Mouse (Mus musculus): ENCODE data around the gene H2-T23. TPM values are rescaled to one million over a fixed set of nuclear protein-coding genes. Genes with fewer than 3 reads are reported as not detected.

Gene H2-T23
- total and polyA plus RNA-seq, 2 experiments from 2014 or later, result 7.3 to 9.2 TPM

DNA sequence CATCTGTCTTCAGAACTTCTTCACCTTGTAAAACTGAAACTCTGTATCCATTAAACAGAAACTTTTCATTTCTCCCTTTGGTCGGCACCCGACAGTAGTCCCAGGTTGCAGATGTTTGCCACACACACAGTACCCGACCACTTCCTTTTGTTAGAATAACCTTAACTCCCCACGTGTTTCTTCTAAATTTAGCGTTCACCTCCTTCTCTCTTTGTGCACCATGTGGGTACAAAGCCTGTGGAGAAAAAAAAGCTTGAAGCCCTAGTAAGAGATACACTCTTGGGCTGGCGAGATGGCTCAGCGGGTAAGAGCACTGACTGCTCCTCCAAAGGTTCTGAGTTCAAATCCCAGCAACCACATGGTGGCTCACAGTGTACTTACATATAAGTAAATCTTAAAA lies 33.3 kb downstream of the H2-T23 start:
- ATAC-seq (ENCODE audit: low FRiP score) (no peak), DNase-seq (ENCODE audit: low spot score) (no peak)
- Histone ChIP-seq H3K9ac (replicated peaks; ENCODE audit: low read length, poor library complexity, severe bottlenecking) (no peak overlapping the region), H3K4me1 (ENCODE audit: insufficient read depth, low read length) (no peaks in the 10 kb centered on the region; the same call in 1 of the 2 replicates), H3K27ac (ENCODE audit: low read depth, low read length) (no peak overlapping the region), H3K27me3 (ENCODE audit: insufficient read depth, low read length) (no peaks in the 10 kb centered on the region), H3K36me3 (ENCODE audit: insufficient read depth, low read length) (no peaks in the 10 kb centered on the region), H3K9me3 (ENCODE audit: low read length) (no peaks in the 10 kb centered on the region), H3K4me2 (ENCODE audit: low read depth, low read length, poor library complexity, severe bottlenecking) (no peak overlapping the region), H3K4me3 (ENCODE audit: low read depth, low read length) (no peak overlapping the region)
- 86% methylated on average over 7 of the region's 7 CpGs for WGBS
- no peak for TF ChIP-seq CTCF (IDR thresholded peaks at IDR 0.05)

DNA sequence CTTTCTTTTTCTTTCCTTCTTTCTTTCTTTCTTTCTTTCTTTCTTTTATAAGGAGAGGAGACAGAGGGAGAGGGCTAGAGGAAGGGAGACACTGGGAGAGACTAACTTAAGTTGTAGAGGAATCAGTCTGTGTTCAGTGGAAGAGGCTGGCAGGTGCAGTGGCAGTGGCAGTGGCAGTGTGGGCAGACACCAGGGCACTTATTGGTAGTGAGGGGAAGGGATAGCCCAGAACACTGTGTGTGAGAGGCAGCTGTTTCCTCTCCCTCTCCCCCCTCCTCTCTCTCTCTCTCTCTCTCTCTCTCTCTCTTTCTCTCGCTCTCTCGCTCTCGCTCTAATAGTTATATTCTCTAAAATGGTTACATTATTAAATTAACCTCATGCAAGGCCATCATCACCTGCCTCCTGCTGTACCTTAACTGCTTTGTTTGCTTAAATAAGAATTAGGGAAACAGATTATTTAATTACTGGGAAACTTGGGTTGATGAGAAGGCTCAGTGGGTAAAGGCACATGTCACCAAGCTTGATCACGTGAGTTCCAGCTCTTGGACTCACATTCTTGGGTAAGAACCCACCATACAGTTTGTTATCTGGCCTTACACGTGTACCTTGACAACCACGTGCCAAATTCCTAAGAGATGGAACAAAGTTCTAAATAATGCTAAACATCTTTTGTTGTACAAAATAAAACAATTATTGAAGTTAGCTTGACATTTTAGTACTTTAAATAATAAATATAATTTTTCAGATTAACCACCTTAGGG lies 33.9 kb downstream of the H2-T23 start:
- Histone ChIP-seq H3K4me2 (ENCODE audit: low read depth, low read length, poor library complexity, severe bottlenecking) (no peak overlapping the region), H3K36me3 (ENCODE audit: insufficient read depth, low read length) (no peaks in the 10 kb centered on the region), H3K4me3 (ENCODE audit: low read depth, low read length) (no peak overlapping the region), H3K27me3 (ENCODE audit: insufficient read depth, low read length) (no peaks in the 10 kb centered on the region), H3K9ac (replicated peaks; ENCODE audit: low read length, poor library complexity, severe bottlenecking) (no peak overlapping the region), H3K4me1 (ENCODE audit: insufficient read depth, low read length) (no peaks in the 10 kb centered on the region; the same call in 1 of the 2 replicates), H3K27ac (ENCODE audit: low read depth, low read length) (no peak overlapping the region), H3K9me3 (ENCODE audit: low read length) (no peaks in the 10 kb centered on the region)
- 94% methylated on average over 6 of the region's 6 CpGs for WGBS
- TF ChIP-seq CTCF (IDR thresholded peaks at IDR 0.05), result no peak
- ATAC-seq (ENCODE audit: low FRiP score), result no peak
- no peak for DNase-seq (ENCODE audit: low spot score)

DNA sequence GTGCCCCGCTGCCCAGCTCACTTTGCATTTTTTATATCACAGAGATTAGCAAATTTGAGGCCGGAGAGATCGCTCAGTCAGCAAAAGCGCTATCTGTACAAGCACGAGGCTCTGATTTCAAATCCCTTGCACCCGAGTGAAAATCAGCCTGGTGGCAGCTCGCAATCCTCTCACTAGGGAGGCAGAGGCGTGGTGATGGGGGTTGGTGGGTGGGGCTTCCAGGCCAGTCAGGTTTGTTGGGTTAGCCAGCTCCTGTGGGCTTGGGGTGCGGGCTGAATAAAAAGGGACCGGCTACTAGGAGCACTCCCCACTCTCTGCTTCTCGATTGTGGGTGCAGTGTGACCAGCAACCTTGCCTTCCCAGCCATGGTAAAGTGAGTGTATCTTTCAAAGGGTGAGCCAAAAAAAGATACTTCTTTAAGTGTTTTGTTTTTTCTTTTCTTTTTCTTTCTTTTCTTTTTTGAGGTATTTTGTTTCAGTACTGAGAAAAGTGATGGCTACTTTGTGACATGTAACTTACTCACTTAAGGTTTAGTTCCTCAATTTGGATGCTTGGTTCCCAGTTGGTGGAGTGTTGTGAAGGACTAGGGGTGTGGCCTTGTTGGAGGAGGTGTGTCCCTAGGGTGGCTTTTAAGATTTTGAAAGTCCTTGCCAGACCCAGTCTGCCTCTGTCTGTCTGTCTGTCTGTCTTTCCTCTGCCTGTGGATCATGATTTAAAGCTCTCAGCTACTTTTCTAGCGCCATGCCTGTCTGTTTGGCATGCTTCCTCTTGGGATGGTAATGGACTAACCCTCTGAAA lies 34.7 kb downstream of the H2-T23 start:
- H3K4me1 ChIP-seq (ENCODE audit: insufficient read depth, low read length), result no peaks in the 10 kb centered on the region; the same call in 1 of the 2 replicates
- no peak for TF ChIP-seq CTCF (IDR thresholded peaks at IDR 0.05)
- no peak for ATAC-seq (ENCODE audit: low FRiP score)
- WGBS, result 52% methylated on average over 12 of the region's 12 CpGs
- 0 out of 2 replicates have a peak overlapping the region, but pooled peaks have one; percentile 1 for H3K4me2 ChIP-seq (ENCODE audit: low read depth, low read length, poor library complexity, severe bottlenecking)
- no peak overlapping the region for H3K4me3 ChIP-seq (ENCODE audit: low read depth, low read length)
- no peak for DNase-seq (ENCODE audit: low spot score)
- no peaks in the 10 kb centered on the region for H3K36me3 ChIP-seq (ENCODE audit: insufficient read depth, low read length)
- no peaks in the 10 kb centered on the region for H3K9me3 ChIP-seq (ENCODE audit: low read length)
- no peak overlapping the region for H3K27ac ChIP-seq (ENCODE audit: low read depth, low read length)
- no peak overlapping the region; the same call in 1 of the 2 replicates for H3K9ac ChIP-seq (replicated peaks; ENCODE audit: low read length, poor library complexity, severe bottlenecking)
- H3K27me3 ChIP-seq (ENCODE audit: insufficient read depth, low read length), result no peaks in the 10 kb centered on the region

DNA sequence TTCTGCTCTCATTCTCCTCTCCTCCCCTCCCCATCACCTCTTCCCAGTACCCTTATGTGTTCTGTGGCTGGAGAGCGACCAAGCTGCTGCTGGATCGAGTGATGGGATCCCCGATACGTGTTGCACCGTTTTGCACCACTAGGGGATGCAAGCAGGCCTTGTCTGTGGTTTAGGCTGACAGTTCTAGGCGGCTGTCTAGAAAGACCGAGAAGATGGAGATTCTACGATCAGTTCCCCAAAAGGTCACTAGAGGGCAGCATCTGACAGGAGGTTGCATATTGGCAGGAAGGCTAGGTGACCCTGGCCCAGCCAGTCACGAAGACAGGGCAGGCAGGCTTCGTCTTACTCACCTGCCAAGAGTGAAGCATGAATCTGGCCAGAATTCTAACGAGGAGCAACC lies 35.7 kb downstream of the H2-T23 start:
- no peaks in the 10 kb centered on the region for H3K36me3 ChIP-seq (ENCODE audit: insufficient read depth, low read length)
- TF ChIP-seq CTCF (IDR thresholded peaks at IDR 0.05), result peak; percentile 100
- WGBS, result under 1% methylated on average over 11 of the region's 11 CpGs
- no peaks in the 10 kb centered on the region for H3K27me3 ChIP-seq (ENCODE audit: insufficient read depth, low read length)
- peak overlapping the region; percentile 12; the same call in 1 of the 2 replicates for H3K4me2 ChIP-seq (ENCODE audit: low read depth, low read length, poor library complexity, severe bottlenecking)
- no peak overlapping the region for H3K9ac ChIP-seq (replicated peaks; ENCODE audit: low read length, poor library complexity, severe bottlenecking)
- no peak overlapping the region for H3K4me3 ChIP-seq (ENCODE audit: low read depth, low read length)
- H3K9me3 ChIP-seq (ENCODE audit: low read length), result no peaks in the 10 kb centered on the region
- peak; percentile 67 for ATAC-seq (ENCODE audit: low FRiP score)
- no peaks in the 10 kb centered on the region; the same call in 1 of the 2 replicates for H3K4me1 ChIP-seq (ENCODE audit: insufficient read depth, low read length)
- DNase-seq (ENCODE audit: low spot score), result peak; percentile 95
- H3K27ac ChIP-seq (ENCODE audit: low read depth, low read length), result no peak overlapping the region

DNA sequence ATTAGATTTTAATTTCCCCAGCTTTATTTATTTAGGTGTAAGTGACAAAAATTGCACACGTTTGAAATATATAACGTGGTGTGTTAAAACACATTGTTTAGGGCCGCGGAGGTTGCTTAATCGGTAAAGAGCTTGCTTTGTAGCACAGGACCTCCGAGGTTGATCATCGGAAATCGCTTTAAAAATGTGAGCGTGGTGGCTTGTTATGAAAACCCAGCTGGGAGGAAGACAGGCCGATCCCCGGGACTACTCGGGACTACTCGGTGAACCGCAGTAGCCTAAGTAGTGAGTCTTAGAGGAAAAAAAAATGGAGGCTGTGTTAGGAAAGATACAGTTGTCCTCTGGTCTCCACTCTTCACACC lies 37.8 kb downstream of the H2-T23 start:
- H3K27ac ChIP-seq (ENCODE audit: low read depth, low read length), result peak overlapping the region; percentile 57
- DNase-seq (ENCODE audit: low spot score), result peak; percentile 19

More for the DNA sequence above, 37.8 kb downstream of the H2-T23 start:
- no peaks in the 10 kb centered on the region for H3K27me3 ChIP-seq (ENCODE audit: insufficient read depth, low read length)
- no peak for ATAC-seq (ENCODE audit: low FRiP score)
- H3K9ac ChIP-seq (replicated peaks; ENCODE audit: low read length, poor library complexity, severe bottlenecking), result peak overlapping the region; percentile 61
- 4% methylated on average over 14 of the region's 14 CpGs for WGBS
- no peaks in the 10 kb centered on the region for H3K36me3 ChIP-seq (ENCODE audit: insufficient read depth, low read length)
- H3K4me1 ChIP-seq (ENCODE audit: insufficient read depth, low read length), result no peaks in the 10 kb centered on the region; the same call in 1 of the 2 replicates
- peak overlapping the region; percentile 59 for H3K4me3 ChIP-seq (ENCODE audit: low read depth, low read length)
- no peaks in the 10 kb centered on the region for H3K9me3 ChIP-seq (ENCODE audit: low read length)
- H3K4me2 ChIP-seq (ENCODE audit: low read depth, low read length, poor library complexity, severe bottlenecking), result peak overlapping the region; percentile 58
- TF ChIP-seq CTCF (IDR thresholded peaks at IDR 0.05), result no peak

All from midbrain, postnatal 0 days (tissue).